Mouse (Mus musculus) R1 (cell line): ENCODE results near the gene Slc22a20.

Experiments
- DNase-seq: peaks from one replicate; pipeline ENCODE4 v3.0.0-alpha.2; 2018; ENCODE audit warnings: low read depth, low spot score

The Slc22a20 gene

GRCm38 (mm10) chr19:5925311-5925855 lies 60.6 kb downstream of the Slc22a20 start:
- DNase-seq = no peak

DNA sequence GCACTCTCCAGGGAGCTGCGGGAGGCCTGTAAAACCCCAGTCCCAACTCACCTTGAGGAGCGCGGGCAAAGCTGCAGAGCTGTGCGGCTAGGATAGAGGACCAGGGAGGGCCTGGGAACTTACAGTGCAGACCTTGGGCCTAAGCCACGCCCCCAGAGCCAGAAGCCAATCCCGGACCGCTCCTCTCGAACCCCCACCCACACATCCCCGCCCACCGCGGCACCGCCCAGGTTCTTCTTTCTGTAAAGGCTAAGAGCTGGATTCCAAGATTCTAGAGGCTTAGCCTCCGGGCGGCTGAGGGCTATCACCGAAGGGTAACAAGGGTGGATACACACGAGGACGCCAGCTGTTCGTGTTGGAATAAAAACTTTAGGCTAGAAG lies 61.2 kb downstream of the Slc22a20 start, which contains the start of gene Cdc42ep2:
TSS of gene Cdc42ep2 (minus strand) at position 104 of the 381 bp plus-strand sequence.
- DNase-seq = peak; percentile 97

DNA sequence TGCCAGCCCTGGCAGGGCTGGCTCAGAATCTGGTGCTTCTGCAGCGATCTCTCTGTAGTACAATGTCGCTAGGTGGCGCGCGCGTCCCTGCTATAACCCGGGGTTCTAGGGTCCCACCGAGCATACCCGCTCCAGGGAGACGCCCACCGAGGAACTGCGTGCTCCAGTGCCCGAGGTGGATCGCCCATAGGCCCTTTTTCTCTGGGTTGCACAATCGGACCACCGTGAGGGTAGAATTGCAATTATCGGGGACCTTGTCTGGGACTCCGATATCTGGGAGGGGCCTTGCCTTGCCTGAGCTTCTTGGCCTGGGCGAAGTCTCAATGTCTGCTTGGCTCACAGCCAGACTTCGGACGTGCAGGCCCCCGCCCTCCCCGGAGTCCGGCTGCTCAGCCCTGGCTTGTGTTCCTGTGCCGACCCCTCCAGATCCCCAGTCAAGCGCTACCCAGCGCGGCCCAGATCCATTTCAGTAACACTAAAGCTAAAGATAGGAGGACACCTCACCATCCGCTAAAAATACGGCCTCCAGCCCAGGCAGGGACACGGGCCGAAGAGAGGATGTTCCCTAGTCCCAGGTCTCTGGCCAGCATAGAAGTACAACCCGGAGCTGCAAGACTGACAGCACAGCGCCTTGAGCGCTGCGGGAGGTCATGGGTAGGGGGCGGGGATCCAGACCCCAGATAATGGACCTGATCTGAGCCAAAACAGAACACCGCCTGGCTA lies 61.8 kb downstream of the Slc22a20 start:
- DNase-seq = peak; percentile 91

DNA sequence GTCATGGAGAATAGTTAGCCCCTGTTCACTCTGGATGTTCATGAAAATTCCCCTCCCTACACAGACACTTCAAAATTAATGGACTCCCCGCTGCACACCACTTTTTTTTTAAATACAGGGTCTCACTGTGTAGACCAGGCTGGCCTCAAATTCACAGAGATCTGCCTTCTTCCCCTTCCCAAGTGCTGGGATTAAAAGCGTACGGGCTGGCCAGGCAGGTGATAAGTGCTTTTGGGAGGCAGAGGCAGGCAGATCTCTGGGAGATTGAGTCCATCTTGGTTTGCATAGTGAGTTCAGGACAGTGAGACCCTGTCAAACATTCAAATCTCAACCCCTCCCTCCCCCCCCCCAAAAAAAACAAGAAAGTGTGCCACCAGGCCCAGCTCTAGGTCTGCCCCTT lies 63.0 kb downstream of the Slc22a20 start:
- DNase-seq = no peak

- DNase-seq = no peak
Observed at GRCm38 (mm10) chr19:5922119-5922942, 63.6 kb downstream of the Slc22a20 start.

DNA sequence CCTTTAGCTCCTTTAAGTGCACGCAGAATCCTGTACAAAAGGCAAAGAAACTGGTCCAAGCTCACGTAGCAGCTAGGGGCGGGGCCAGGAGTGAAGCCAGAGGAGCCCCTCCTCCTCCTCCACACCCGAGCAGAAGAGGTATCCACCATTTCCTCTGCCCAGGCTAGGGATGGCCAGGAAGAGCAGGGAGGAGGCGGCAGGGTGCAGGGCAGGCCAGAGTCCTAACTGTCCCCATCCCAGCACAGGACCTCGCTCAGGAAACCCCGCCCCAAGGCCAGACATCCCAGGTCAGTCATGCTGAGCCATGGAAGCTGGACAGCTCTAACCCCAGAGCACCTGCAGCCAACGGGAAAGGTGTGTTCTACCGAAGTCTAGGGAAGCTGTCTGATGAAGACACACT lies 64.2 kb downstream of the Slc22a20 start:
- DNase-seq = peak; percentile 56
